Mouse (Mus musculus) cortical plate, adult 2 months (tissue): ENCODE results near the gene Slc25a48.

ENCODE experiments used
- CTCF ChIP-seq: fragments of 200-500 bp; IDR thresholded peaks from 2 replicates; pipeline ENCODE4 v1.5.1; 2011; ENCODE audit warnings: mild to moderate bottlenecking, control low read depth, low read length; ENCODE audit not compliant: insufficient read depth; ENCODE audit errors: extremely low read depth
- POLR2A ChIP-seq: fragments of 200-500 bp; IDR thresholded peaks from 2 replicates; pipeline ENCODE4 v1.6.1; 2011; ENCODE audit warnings: mild to moderate bottlenecking, low read length, control low read depth; ENCODE audit not compliant: insufficient read depth; ENCODE audit errors: extremely low read depth

- TF ChIP-seq CTCF, result no peak
- no peak for TF ChIP-seq POLR2A
Observed at GRCm38 (mm10) chr13:56463750-56464149, 25.6 kb downstream of the Slc25a48 start.
